8 mouse cellular contexts compared by ENCODE assay signal in the genomic region with DNA sequence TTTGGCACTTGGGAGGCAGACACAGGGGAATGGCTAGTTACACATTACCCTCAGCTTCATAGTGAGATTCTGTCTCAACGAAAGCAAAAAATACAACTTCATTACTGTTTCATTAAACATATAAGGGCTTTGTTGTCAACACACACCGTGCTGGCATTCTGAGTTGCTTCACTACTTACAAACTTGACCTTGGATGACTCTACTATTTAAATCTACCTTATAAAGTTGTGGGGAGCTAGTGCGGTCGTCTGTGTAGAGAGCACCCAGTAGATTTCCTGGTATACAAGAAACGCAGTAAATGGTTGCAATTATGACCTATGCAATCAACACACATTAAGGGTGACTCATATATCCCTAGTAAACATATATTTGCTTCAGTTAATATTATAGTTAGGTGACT. TPM values are rescaled to one million over a fixed set of nuclear protein-coding genes. Genes with fewer than 3 reads are reported as not detected.
DNase-seq lines count a peak whose midpoint lies in the region; ATAC-seq and TF ChIP-seq lines count a peak whose summit lies in the region.

No protein-coding gene starts in this region.

- peak overlapping the region; percentile 74 for H3K4me2 ChIP-seq in kidney, embryonic 15.5 days
- peak overlapping the region; percentile 95 for H3K4me2 ChIP-seq in heart, postnatal 0 days (ENCODE audit: low read depth, low read length)
- H3K4me2 ChIP-seq in midbrain, embryonic 11.5 days: peak overlapping the region; percentile 54

- H3K4me1 ChIP-seq in kidney, embryonic 15.5 days: peaks cover 18% of the 10 kb centered on the region
- H3K4me1 ChIP-seq in heart, postnatal 0 days (ENCODE audit: control insufficient read depth, insufficient read depth): peaks cover 15% of the 10 kb centered on the region
- H3K4me1 ChIP-seq in midbrain, embryonic 11.5 days (ENCODE audit: control insufficient read depth, insufficient read depth, low read length): peaks cover 15% of the 10 kb centered on the region

- 0 out of 2 replicates have a peak overlapping the region, but pooled peaks have one; percentile 39 for H3K9ac ChIP-seq in kidney, embryonic 15.5 days
- peak overlapping the region; percentile 47 for H3K9ac ChIP-seq in heart, postnatal 0 days (replicated peaks; ENCODE audit: low read depth, low read length)
- peak overlapping the region; percentile 65 for H3K9ac ChIP-seq in midbrain, embryonic 11.5 days (ENCODE audit: low read length)

- peak overlapping the region; percentile 99 for H3K4me3 ChIP-seq in kidney, embryonic 15.5 days (replicated peaks)
- H3K4me3 ChIP-seq in heart, postnatal 0 days (ENCODE audit: low read depth, low read length): peak overlapping the region; percentile 69
- H3K4me3 ChIP-seq in midbrain, embryonic 11.5 days (ENCODE audit: low read depth, low read length): peak overlapping the region; percentile 99

- no peak for ATAC-seq in kidney, embryonic 15.5 days (replicated peaks; ENCODE audit: low FRiP score)
- peak; percentile 12 for ATAC-seq in activated CD4-positive, CD25-positive, alpha-beta regulatory T cell, adult 4 months
- ATAC-seq in heart, postnatal 0 days (ENCODE audit: insufficient read depth, low read depth): no peak
- ATAC-seq in midbrain, embryonic 11.5 days (ENCODE audit: low FRiP score): peak; percentile 10

- no peak for TF ChIP-seq CTCF in heart, postnatal 0 days (IDR thresholded peaks at IDR 0.05; ENCODE audit: low read depth)

- no peak for DNase-seq in kidney, postnatal 25 days
- no peak for DNase-seq in heart, postnatal 0 days (ENCODE audit: low spot score)
- DNase-seq in midbrain, embryonic 11.5 days (ENCODE audit: low spot score, missing footprints): no peak
- DNase-seq in cerebellum, adult 11-12 months: no peak
- no peak for DNase-seq in kidney, postnatal 10 days
- no peak for DNase-seq in urinary bladder, postnatal 14 days (ENCODE audit: low spot score)

- no peaks in the 10 kb centered on the region for H3K9me3 ChIP-seq in kidney, embryonic 15.5 days (replicated peaks)
- no peaks in the 10 kb centered on the region for H3K9me3 ChIP-seq in heart, postnatal 0 days (replicated peaks; ENCODE audit: control insufficient read depth, low read length)
- no peaks in the 10 kb centered on the region for H3K9me3 ChIP-seq in midbrain, embryonic 11.5 days (ENCODE audit: control insufficient read depth, low read length)

- H3K27me3 ChIP-seq in kidney, embryonic 15.5 days: no peaks in the 10 kb centered on the region
- no peaks in the 10 kb centered on the region for H3K27me3 ChIP-seq in heart, postnatal 0 days (ENCODE audit: control insufficient read depth, insufficient read depth, low read length)
- H3K27me3 ChIP-seq in midbrain, embryonic 11.5 days (ENCODE audit: control insufficient read depth, insufficient read depth, low read length): no peaks in the 10 kb centered on the region

- 28% methylated on average over 5 of the region's 5 CpGs for WGBS in kidney, embryonic 15.5 days
- WGBS in heart, postnatal 0 days: 21% methylated on average over 5 of the region's 5 CpGs
- WGBS in midbrain, embryonic 11.5 days: 32% methylated on average over 5 of the region's 5 CpGs

- peak overlapping the region; percentile 99 for H3K27ac ChIP-seq in kidney, embryonic 15.5 days
- peak overlapping the region; percentile 97 for H3K27ac ChIP-seq in heart, postnatal 0 days (ENCODE audit: low read depth)
- H3K27ac ChIP-seq in midbrain, embryonic 11.5 days (ENCODE audit: low read depth, low read length): peak overlapping the region; percentile 16; the same call in 1 of the 2 replicates

- no peak for TF ChIP-seq EP300 in heart, postnatal 0 days (IDR thresholded peaks at IDR 0.05; ENCODE audit: low read depth)

- H3K36me3 ChIP-seq in kidney, embryonic 15.5 days: no peaks in the 10 kb centered on the region
- no peaks in the 10 kb centered on the region for H3K36me3 ChIP-seq in heart, postnatal 0 days (replicated peaks; ENCODE audit: control insufficient read depth, insufficient read depth, low read length)
- no peaks in the 10 kb centered on the region for H3K36me3 ChIP-seq in midbrain, embryonic 11.5 days (ENCODE audit: control insufficient read depth, insufficient read depth, low read length)

RNA-seq across cellular contexts. Expression of a gene that starts 0.7 kb away (rescaled TPM):
- 24.9 and 27.8 TPM in 2 replicates for polyA plus RNA-seq in kidney, embryonic 15.5 days (2015; fragmentation: Nextera tagmentation; extraction: Ambion mirVana)
- polyA plus RNA-seq in activated CD4-positive, CD25-positive, alpha-beta regulatory T cell, adult 4 months (2017; shearing (Covaris generic)): 10 to 100 TPM; 49.3 to 55.8 TPM
- total RNA-seq in heart, postnatal 0 days (2014; rRNA removed; ENCODE audit: low replicate concordance): 24.7 and 26.6 TPM in 2 replicates
- polyA plus RNA-seq in heart, postnatal 0 days (2015; fragmentation: Nextera tagmentation; extraction: Ambion mirVana): 5.3 and 5.7 TPM in 2 replicates
- 40.6 and 50.4 TPM in 2 replicates for polyA plus RNA-seq in midbrain, embryonic 11.5 days (2014; fragmentation: Nextera tagmentation; extraction: Ambion mirVana)

RNA-seq across cellular contexts. Expression of a gene that starts 59.1 kb away (rescaled TPM):
- 10.6 and 12.2 TPM in 2 replicates for polyA plus RNA-seq in kidney, embryonic 15.5 days (2015; fragmentation: Nextera tagmentation; extraction: Ambion mirVana)
- polyA plus RNA-seq in activated CD4-positive, CD25-positive, alpha-beta regulatory T cell, adult 4 months (2017; shearing (Covaris generic)): 1 to 10 TPM; 4.8 to 6.4 TPM
- total RNA-seq in heart, postnatal 0 days (2014; rRNA removed; ENCODE audit: low replicate concordance): 15.5 and 24.9 TPM in 2 replicates
- 8.0 and 8.5 TPM in 2 replicates for polyA plus RNA-seq in heart, postnatal 0 days (2015; fragmentation: Nextera tagmentation; extraction: Ambion mirVana)
- 12.6 and 13.9 TPM in 2 replicates for polyA plus RNA-seq in midbrain, embryonic 11.5 days (2014; fragmentation: Nextera tagmentation; extraction: Ambion mirVana)

Comparison
In these comparisons a context has a peak if more than half of its experiments do, and no peak if none do; other contexts are left out.
1. ATAC-seq: peak in activated CD4-positive, CD25-positive, alpha-beta regulatory T cell, adult 4 months (single experiment) and midbrain, embryonic 11.5 days (single experiment); none in kidney, embryonic 15.5 days (single experiment) and heart, postnatal 0 days (single experiment).
2. H3K27ac ChIP-seq: peak in every context shown above with its lines; median percentile 99 in kidney, embryonic 15.5 days; 97 in heart, postnatal 0 days; 16 in midbrain, embryonic 11.5 days.
3. Peak in every context shown above with its lines, with median percentiles within 50 percentile points of each other: H3K4me2 ChIP-seq, H3K4me3 ChIP-seq and H3K9ac ChIP-seq.